Mouse (Mus musculus) heart, postnatal 0 days (tissue): Measurements from ENCODE around the gene Nr2f6. TPM values are rescaled to one million over a fixed set of nuclear protein-coding genes. Genes with fewer than 3 reads are reported as not detected.

Experiments
- ATAC-seq: fragments of 200-750 bp; cut with Nextera tagmentation; 2 replicates; pipeline ENCODE4 v1.8.0; 2017; ENCODE audit warnings: low read depth, moderate number of reproducible peaks, moderate library complexity; ENCODE audit not compliant: insufficient read depth
- DNase-seq: peaks from one replicate; pipeline ENCODE4 v3.0.0-alpha.2; 2016; ENCODE audit warnings: low spot score
- H3K27ac ChIP-seq: fragments of 300-500 bp; sonication (generic); 2 replicates; pipeline ENCODE4 v1.5.1; 2014; ENCODE audit warnings: low read depth, mild to moderate bottlenecking
- H3K27me3 ChIP-seq: fragments of 300-500 bp; sonication (generic); 2 replicates; pipeline ENCODE4 v1.6.1; 2014; ENCODE audit warnings: low read length, mixed read lengths; ENCODE audit not compliant: control insufficient read depth, insufficient read depth
- H3K36me3 ChIP-seq: fragments of 300-500 bp; sonication (generic); replicated peaks from 2 replicates; pipeline ENCODE4 v1.6.1; 2014; ENCODE audit warnings: low read length, mixed read lengths; ENCODE audit not compliant: control insufficient read depth, insufficient read depth
- H3K4me1 ChIP-seq: fragments of 300-500 bp; sonication (generic); 2 replicates; pipeline ENCODE4 v1.6.1; 2014; ENCODE audit warnings: antibody characterized with exemption; ENCODE audit not compliant: control insufficient read depth, insufficient read depth
- H3K4me2 ChIP-seq: fragments of 300-500 bp; sonication (generic); 2 replicates; pipeline ENCODE4 v1.6.1; 2014; ENCODE audit warnings: low read depth, mild to moderate bottlenecking, low read length, moderate library complexity
- H3K4me3 ChIP-seq: fragments of 300-500 bp; sonication (generic); 2 replicates; pipeline ENCODE4 v1.5.1; 2014; ENCODE audit warnings: low read depth, low read length
- H3K9ac ChIP-seq: fragments of 300-500 bp; sonication (generic); replicated peaks from 2 replicates; pipeline ENCODE4 v1.6.1; 2014; ENCODE audit warnings: low read depth, low read length, mixed read lengths
- H3K9me3 ChIP-seq: fragments of 300-500 bp; sonication (generic); replicated peaks from 2 replicates; pipeline ENCODE4 v1.6.1; 2016; ENCODE audit warnings: low read length; ENCODE audit not compliant: control insufficient read depth
- CTCF ChIP-seq: IDR thresholded peaks from 2 replicates; pipeline ENCODE4 v1.5.1; 2016; ENCODE audit warnings: antibody characterized with exemption, control low read depth, low read depth
- EP300 ChIP-seq: IDR thresholded peaks from 2 replicates; pipeline ENCODE4 v1.6.1; 2016; ENCODE audit warnings: antibody characterized with exemption, low read depth
- WGBS: fragments of 180-500 bp; shearing (Covaris S2); extraction: QIAGEN DNeasy Blood & Tissue Kit; methylation state at CpG from one replicate; pipeline ENCODE4 v1.1.7; 2014; 5-methylcytosine and 5-hydroxymethylcytosine counted together
- polyA plus RNA-seq: library from polyadenylated mRNA; unstranded; fragments of >200 nt; fragmentation: Nextera tagmentation; extraction: Ambion mirVana; gene quantifications from 2 replicates; pipeline ENCODE4 v1.2.1, GENCODE M21; 2015
- total RNA-seq: library from RNA; depleted of rRNA; stranded (reverse); fragments of >200 nt; gene quantifications from 2 replicates; pipeline ENCODE4 v1.2.3, GENCODE M21; 2014; ENCODE audit warnings: low replicate concordance

Nr2f6 gene
- total and polyA plus RNA-seq, 2 experiments from 2014 or later = 38.3 to 162 TPM

- H3K27me3 ChIP-seq = no peaks in the 10 kb centered on the region
- no peak overlapping the region for H3K4me3 ChIP-seq
- no peak for ATAC-seq
- H3K4me2 ChIP-seq = no peak overlapping the region
- TF ChIP-seq EP300 (no peak), CTCF (no peak)
- no peak for DNase-seq
- H3K27ac ChIP-seq = no peak overlapping the region
- H3K36me3 ChIP-seq = no peaks in the 10 kb centered on the region
- no peaks in the 10 kb centered on the region for H3K9me3 ChIP-seq
- no peaks in the 10 kb centered on the region for H3K4me1 ChIP-seq
- no peak overlapping the region for H3K9ac ChIP-seq
- 36% methylated on average over 1 of the region's 1 CpGs for WGBS
These were observed 6.5 kb upstream of the Nr2f6 start for GRCm38 (mm10) chr8:71388267-71388666.

GRCm38 (mm10) chr8:71385212-71385835 lies 3.6 kb upstream of the Nr2f6 start:
- no peak overlapping the region for H3K4me2 ChIP-seq
- H3K9me3 ChIP-seq = no peaks in the 10 kb centered on the region
- H3K27me3 ChIP-seq = no peaks in the 10 kb centered on the region
- no peaks in the 10 kb centered on the region for H3K36me3 ChIP-seq
- no peak for DNase-seq
- H3K27ac ChIP-seq = no peak overlapping the region
- no peak for ATAC-seq
- 0 out of 2 replicates have a peak, but pooled peaks cover 4% of the 10 kb centered on the region for H3K4me1 ChIP-seq
- H3K9ac ChIP-seq = no peak overlapping the region
- H3K4me3 ChIP-seq = no peak overlapping the region
- TF ChIP-seq CTCF (no peak), EP300 (no peak)
- WGBS = 78% methylated on average over 12 of the region's 12 CpGs

GRCm38 (mm10) chr8:71383860-71384259 lies 2.1 kb upstream of the Nr2f6 start:
- no peak for DNase-seq
- 73% methylated on average over 3 of the region's 3 CpGs for WGBS
- H3K36me3 ChIP-seq = no peaks in the 10 kb centered on the region
- no peak overlapping the region for H3K4me2 ChIP-seq
- no peaks in the 10 kb centered on the region for H3K27me3 ChIP-seq
- H3K4me3 ChIP-seq = no peak overlapping the region
- peaks cover 15% of the 10 kb centered on the region for H3K4me1 ChIP-seq
- TF ChIP-seq EP300 (no peak), CTCF (no peak)
- no peak for ATAC-seq
- no peaks in the 10 kb centered on the region for H3K9me3 ChIP-seq
- no peak overlapping the region for H3K27ac ChIP-seq
- no peak overlapping the region for H3K9ac ChIP-seq

- H3K4me3 ChIP-seq = no peak overlapping the region
- H3K9ac ChIP-seq = no peak overlapping the region
These were observed 1.6 kb upstream of the Nr2f6 start for GRCm38 (mm10) chr8:71383396-71383795.

GRCm38 (mm10) chr8:71381971-71382961 lies 506 bp upstream of the Nr2f6 start:
- Histone ChIP-seq H3K4me2 (peak overlapping the region; percentile 100), H3K9me3 (no peaks in the 10 kb centered on the region), H3K9ac (peak overlapping the region; percentile 80), H3K27ac (peak overlapping the region; percentile 90), H3K27me3 (no peaks in the 10 kb centered on the region), H3K4me1 (peaks cover 15% of the 10 kb centered on the region), H3K36me3 (peaks cover 9% of the 10 kb centered on the region; the same call in 1 of the 2 replicates), H3K4me3 (peak overlapping the region; percentile 93)
- peak; percentile 80 for DNase-seq
- peak; percentile 91 for ATAC-seq
- TF ChIP-seq CTCF = no peak
- no peak; the same call in 1 of the 2 replicates for TF ChIP-seq EP300
- WGBS = 6% methylated on average over 43 of the region's 80 CpGs

More at GRCm38 (mm10) chr8:71383396-71383795, 1.6 kb upstream of the Nr2f6 start:
- Histone ChIP-seq H3K36me3 (peaks cover under 1% of the 10 kb centered on the region; the same call in 1 of the 2 replicates), H3K27ac (no peak overlapping the region), H3K4me2 (no peak overlapping the region), H3K27me3 (no peaks in the 10 kb centered on the region), H3K4me1 (peaks cover 15% of the 10 kb centered on the region), H3K9me3 (no peaks in the 10 kb centered on the region)
- ATAC-seq (no peak), DNase-seq (no peak)
- WGBS = 51% methylated on average over 12 of the region's 12 CpGs
- TF ChIP-seq EP300 = no peak
- TF ChIP-seq CTCF = no peak
